Mouse (Mus musculus): ENCODE results near the gene Gadd45g.

Gene Gadd45g

GRCm38 (mm10) chr13:51885594-51885993 lies 39.1 kb downstream of the Gadd45g start:
- DNase-seq (ENCODE audit: low spot score in 2 of 2), result no peak

DNA sequence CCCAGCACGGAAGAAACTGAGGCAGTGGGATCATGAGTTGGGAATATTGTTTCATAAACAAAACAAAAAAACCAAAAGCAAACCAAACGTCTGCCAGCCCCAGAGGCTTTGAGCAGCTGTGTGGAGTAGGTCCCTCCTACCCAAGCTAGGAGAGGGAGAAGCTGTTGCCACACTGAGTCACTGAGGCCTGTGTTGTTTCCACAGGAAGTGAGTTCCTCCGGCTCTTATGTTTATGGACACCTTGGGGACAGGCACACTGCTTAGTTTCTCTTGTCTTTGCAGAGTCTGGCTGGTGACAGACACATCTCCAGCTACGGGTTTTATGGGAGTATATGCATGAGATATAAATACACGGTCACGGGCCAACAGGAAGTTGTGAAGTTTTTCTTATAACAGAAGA lies 39.6 kb downstream of the Gadd45g start:
- DNase-seq (ENCODE audit: low spot score in 2 of 2), result no peak

DNA sequence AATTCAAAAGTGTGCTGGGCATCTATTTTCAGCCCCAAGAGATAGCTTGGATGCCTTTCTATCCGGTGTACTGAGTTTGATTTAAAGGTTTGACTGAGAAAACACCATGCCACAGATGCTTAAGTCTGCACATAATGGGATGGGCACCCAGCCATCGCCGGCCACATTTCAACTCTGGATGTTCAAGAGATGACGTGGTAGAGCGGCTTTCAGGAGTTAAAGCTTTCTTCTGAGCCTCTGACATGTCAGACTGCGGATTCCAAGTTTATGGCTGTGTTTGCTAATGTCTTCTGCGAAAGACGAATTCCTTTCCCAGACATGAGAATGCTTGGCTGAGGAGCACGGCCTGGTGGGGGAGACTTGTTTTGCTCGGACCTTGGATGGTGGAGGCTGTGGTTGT lies 40.2 kb downstream of the Gadd45g start:
- no peak for DNase-seq (ENCODE audit: low spot score in 2 of 2)

- no peak for DNase-seq (ENCODE audit: low spot score in 2 of 2)
These were observed 41.9 kb downstream of the Gadd45g start for GRCm38 (mm10) chr13:51888426-51888825.

- no peak for DNase-seq (ENCODE audit: low spot score in 2 of 2)
These were observed 45.5 kb downstream of the Gadd45g start for GRCm38 (mm10) chr13:51891825-51892532.

- no peak for DNase-seq (ENCODE audit: low spot score in 2 of 2)
These were observed 51.1 kb downstream of the Gadd45g start for GRCm38 (mm10) chr13:51897579-51897978.

Measured in frontal cortex, postnatal 36 days (tissue).